Mouse (Mus musculus): ENCODE data around the gene Nmrk2. TPM values are rescaled to one million over a fixed set of nuclear protein-coding genes. Genes with fewer than 3 reads are reported as not detected.
"Not testable (repeated sequence)": the region's sequence is repeated elsewhere in the genome, so short reads cannot be mapped to it uniquely, and the experiment has no call there.

Nmrk2 gene
- polyA plus RNA-seq, 1 experiment from 2014 or later, result 0.30 TPM

DNA sequence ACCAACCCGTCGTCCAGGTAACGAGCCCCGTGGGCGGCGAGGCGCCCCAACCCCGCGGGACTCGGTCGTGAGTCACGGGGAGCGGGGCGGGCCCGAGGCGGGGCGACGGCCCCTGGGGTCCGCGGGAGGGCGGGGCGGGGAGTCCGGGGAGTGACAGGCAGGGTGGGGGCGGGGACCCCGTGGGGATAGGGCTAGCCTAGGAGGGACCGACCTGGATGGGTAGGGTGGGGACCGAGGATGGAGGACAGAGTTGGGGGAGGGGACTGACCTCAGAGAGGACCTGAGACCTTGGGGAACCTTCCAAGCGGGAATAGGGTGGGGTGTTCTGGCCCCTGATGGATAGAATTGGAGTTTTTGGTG is 31.4 kb upstream of the Nmrk2 start:
- Histone ChIP-seq H3K27ac (peak overlapping the region; percentile 38; the same call in 1 of the 2 replicates), H3K9ac (peak overlapping the region; percentile 62), H3K27me3 (peaks cover 38% of the 10 kb centered on the region), H3K4me2 (peak overlapping the region; percentile 75), H3K36me3 (no peaks in the 10 kb centered on the region), H3K4me3 (peak overlapping the region; percentile 66), H3K4me1 (peaks cover 12% of the 10 kb centered on the region), H3K9me3 (no peaks in the 10 kb centered on the region)
- under 1% methylated on average over 17 of the region's 28 CpGs for WGBS
- peak; percentile 64 for ATAC-seq (ENCODE audit: borderline replicate concordance, extremely low read depth, low FRiP score, low TSS enrichment)

DNA sequence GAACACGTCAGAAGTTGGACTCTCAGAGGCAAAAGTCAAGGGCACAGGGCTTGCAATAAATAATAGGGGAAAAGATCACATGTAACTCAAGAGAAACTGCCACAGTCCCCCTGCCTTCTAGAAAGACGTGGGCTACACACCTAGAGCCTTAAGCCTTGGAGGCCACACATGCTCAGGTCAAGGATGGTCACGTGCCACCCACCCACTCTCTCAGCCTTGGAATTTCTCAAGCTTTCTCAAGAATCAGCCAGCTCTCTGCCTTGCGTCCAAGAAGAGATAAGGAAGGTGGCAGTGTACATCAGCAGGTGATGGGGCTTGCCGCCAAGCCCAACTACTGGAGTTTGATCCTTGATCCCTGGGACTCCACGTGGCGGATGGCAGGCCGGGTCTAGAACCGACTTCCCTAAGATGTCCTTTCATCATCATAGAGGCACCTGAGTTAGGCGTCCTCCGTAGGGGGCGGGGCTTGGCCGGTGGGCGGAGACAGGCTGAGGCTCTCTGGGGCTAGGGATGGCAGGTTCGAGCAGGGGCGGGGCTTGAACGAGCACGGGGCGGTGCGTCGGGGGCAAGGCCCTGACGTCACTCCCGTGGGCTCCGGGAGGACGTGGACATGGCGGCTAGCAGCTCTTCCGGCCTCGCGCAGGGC is 30.9 kb upstream of the Nmrk2 start, which contains the start of gene Zfr2:
Gene Zfr2 (plus strand): TSS at position 576 of the 646 bp plus-strand sequence.
- H3K9me3 ChIP-seq, result no peaks in the 10 kb centered on the region
- ATAC-seq (ENCODE audit: borderline replicate concordance, extremely low read depth, low FRiP score, low TSS enrichment), result peak; percentile 79
- H3K9ac ChIP-seq, result peak within 1 kb of the TSS; percentile 62
- H3K36me3 ChIP-seq, result no peaks in the 10 kb centered on the region
- WGBS, result 5% methylated on average over 29 of the region's 29 CpGs
- peaks cover 12% of the 10 kb centered on the region for H3K4me1 ChIP-seq
- H3K4me2 ChIP-seq, result peak within 1 kb of the TSS; percentile 75
- peak within 1 kb of the TSS; percentile 38; the same call in 1 of the 2 replicates for H3K27ac ChIP-seq
- peaks cover 41% of the 10 kb centered on the region for H3K27me3 ChIP-seq
- peak within 1 kb of the TSS; percentile 66 for H3K4me3 ChIP-seq

DNA sequence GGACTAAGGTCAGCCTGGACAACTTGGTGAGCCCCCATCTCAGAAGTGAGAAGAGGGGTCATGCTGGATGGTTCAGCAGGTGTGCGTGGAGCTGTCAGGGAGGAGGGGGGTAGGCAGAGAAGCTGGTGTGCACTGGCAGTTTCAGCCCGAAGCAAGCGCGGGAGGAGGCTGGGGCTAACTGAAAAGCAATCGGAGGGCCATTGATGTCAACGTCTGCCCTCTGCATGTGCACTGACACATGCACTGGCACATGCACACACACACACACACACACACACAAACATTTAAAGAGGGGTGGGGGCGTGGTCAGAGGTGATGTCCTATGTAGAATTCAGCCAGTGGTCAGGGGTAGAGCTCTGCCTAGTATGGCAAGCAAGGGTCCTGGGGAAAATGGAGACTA is 29.6 kb upstream of the Nmrk2 start:
- Histone ChIP-seq H3K27me3 (peaks cover 41% of the 10 kb centered on the region), H3K36me3 (no peaks in the 10 kb centered on the region), H3K9ac (no peak overlapping the region), H3K4me2 (no peak overlapping the region), H3K27ac (no peak overlapping the region), H3K9me3 (no peaks in the 10 kb centered on the region), H3K4me3 (no peak overlapping the region), H3K4me1 (peaks cover 12% of the 10 kb centered on the region)
- no peak for ATAC-seq (ENCODE audit: borderline replicate concordance, extremely low read depth, low FRiP score, low TSS enrichment)
- 49% methylated on average over 7 of the region's 7 CpGs for WGBS

DNA sequence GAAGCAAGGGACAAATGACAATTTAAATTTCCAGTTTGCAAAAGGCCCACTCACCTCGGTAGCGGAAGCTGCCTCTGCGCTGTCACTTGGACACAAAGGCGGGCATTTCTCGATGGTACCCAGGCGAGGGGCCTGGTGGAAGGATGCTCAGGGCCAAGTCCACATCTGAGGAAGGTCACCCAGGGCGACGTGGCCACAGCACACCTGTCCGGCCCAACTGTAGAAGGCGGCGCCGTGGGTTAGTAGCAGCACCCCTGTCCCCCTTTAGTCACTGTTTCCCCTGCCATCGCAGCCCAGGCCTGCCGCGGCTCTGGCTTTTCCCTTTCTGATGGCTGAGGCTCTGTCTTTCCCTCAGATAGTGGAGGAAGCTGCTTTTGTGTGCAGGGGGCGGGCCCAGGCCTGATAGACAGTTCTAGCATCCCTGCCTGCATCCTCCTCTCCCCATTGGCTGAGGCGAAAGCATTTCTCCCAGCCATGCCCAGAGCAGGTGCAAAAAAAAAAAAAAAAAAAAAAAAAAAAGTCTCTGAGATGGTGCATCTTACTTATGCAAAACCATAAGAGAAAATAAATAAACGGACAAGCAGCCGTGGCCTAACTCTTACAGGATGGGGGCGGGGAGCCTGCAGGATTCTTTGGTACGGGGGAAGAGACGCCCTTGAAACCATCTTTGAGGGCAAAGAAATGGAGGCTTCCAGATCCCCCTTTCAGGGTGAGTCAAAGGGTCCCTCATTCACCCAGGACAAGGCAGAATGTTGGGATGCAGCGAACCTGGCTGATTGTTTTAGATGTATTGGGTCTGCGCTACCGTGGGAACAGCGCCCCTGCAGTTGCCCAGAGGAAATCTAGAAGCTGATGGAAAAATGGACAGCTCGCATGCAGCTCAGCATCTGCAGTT is 28.8 kb upstream of the Nmrk2 start, which contains the start of gene Atcay:
Gene Atcay (minus strand): TSS at position 396 of the 895 bp plus-strand sequence.
- Histone ChIP-seq H3K36me3 (no peaks in the 10 kb centered on the region), H3K9ac (no peak within 1 kb of the TSS), H3K27me3 (peaks cover 41% of the 10 kb centered on the region), H3K4me3 (no peak within 1 kb of the TSS), H3K4me2 (no peak within 1 kb of the TSS), H3K9me3 (no peaks in the 10 kb centered on the region), H3K4me1 (peaks cover 12% of the 10 kb centered on the region), H3K27ac (no peak within 1 kb of the TSS)
- 10% methylated on average over 27 of the region's 27 CpGs for WGBS
- ATAC-seq (ENCODE audit: borderline replicate concordance, extremely low read depth, low FRiP score, low TSS enrichment), result no peak

DNA sequence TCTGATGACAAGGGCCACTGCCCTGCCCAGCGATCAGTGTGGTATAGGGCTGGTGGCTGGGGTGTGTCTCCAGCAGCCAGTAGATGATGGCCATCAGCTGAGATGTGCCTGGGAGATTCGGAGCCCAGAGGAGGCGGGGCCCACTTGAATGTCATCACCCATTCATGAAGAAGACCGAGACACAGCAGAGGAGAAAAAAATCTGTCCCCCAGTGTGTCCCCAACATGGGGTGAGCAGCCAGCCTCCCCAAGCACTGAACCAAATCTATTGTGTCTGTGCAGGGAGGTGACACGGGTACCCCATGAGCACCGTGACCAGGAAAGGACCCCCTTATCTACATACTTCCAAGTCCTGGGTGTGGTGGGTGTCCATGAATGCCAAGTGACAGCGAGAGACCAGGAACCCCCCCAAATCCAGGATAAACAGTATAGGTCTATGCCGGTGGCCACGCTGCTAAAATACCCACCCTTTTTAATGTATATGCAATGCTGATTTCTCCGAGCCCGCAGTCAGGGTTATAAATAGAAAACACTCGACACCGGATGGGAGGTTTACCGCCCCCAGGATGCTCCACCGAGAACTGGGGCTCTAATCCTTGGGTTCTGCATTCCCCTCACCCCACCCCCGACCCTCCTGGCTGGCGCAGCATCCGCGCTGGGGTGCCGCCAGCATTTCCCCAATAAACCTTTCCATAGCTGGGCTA is 28.0 kb upstream of the Nmrk2 start:
- Histone ChIP-seq H3K36me3 (no peaks in the 10 kb centered on the region), H3K27me3 (peaks cover 41% of the 10 kb centered on the region), H3K9ac (no peak overlapping the region), H3K4me3 (no peak overlapping the region), H3K4me1 (peaks cover 12% of the 10 kb centered on the region), H3K9me3 (no peaks in the 10 kb centered on the region), H3K27ac (no peak overlapping the region), H3K4me2 (no peak overlapping the region)
- ATAC-seq (ENCODE audit: borderline replicate concordance, extremely low read depth, low FRiP score, low TSS enrichment), result no peak
- 13% methylated on average over 20 of the region's 20 CpGs for WGBS

DNA sequence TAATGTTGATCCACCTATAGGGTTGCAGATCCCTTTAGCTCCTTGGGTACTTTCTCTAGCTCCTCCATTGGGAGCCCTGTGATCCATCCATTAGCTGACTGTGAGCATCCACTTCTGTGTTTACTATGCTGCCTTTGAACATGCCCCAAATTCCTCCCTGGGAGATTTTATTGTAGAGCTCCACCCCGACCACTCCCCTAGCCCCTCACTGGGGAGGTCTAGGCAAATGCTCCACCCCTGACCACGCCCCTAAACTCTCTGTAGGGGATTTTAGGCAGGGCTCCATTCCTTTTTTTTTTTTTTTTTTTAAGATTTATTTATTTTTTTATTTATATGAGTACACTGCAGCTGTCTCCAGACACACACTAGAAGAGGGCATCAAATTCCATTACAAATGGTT is 21.9 kb upstream of the Nmrk2 start:
- ATAC-seq (ENCODE audit: borderline replicate concordance, extremely low read depth, low FRiP score, low TSS enrichment); H3K4me3 ChIP-seq; H3K9me3 ChIP-seq; H3K27ac ChIP-seq; H3K4me1 ChIP-seq; H3K4me2 ChIP-seq; H3K9ac ChIP-seq; H3K36me3 ChIP-seq: not testable (repeated sequence)
- peaks cover 17% of the 10 kb centered on the region; the same call in 1 of the 2 replicates for H3K27me3 ChIP-seq
- WGBS, result 31% methylated on average over 2 of the region's 2 CpGs

DNA sequence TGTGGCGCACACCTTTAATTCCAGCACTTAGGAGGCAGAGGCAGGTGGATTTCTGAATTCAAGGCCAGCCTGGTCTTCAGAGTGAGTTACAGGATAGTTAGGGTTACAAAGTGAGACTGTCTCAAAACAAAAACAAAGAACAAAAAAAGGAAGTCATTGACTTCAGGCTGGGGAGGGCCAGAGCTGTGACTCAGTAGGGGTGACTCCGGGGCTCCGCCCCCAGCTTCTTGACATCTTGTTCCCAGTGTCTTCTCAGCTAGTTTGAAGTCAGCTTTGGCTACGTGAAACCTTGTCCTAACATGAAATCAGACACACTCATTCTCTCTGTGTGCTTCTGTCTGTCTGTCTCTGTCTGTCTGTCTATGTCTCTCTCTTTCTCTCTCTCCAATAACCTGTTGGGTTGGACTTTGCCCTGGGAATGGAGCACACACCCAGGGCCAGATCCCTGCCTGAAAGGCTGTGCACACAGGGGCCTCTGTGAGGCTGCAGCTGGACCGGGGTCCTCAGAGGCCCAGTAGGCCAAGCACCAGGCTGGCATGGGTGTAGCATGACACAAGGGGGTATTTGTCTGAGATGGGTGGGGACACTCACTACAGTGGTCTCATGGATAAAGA is 19.7 kb upstream of the Nmrk2 start:
- Histone ChIP-seq H3K9ac (no peak overlapping the region), H3K4me1 (no peaks in the 10 kb centered on the region), H3K4me2 (no peak overlapping the region), H3K9me3 (no peaks in the 10 kb centered on the region), H3K27ac (no peak overlapping the region), H3K36me3 (no peaks in the 10 kb centered on the region), H3K27me3 (peaks cover 13% of the 10 kb centered on the region; the same call in 1 of the 2 replicates), H3K4me3 (no peak overlapping the region)
- no peak for ATAC-seq (ENCODE audit: borderline replicate concordance, extremely low read depth, low FRiP score, low TSS enrichment)
- 82% methylated on average over 5 of the region's 5 CpGs for WGBS

DNA sequence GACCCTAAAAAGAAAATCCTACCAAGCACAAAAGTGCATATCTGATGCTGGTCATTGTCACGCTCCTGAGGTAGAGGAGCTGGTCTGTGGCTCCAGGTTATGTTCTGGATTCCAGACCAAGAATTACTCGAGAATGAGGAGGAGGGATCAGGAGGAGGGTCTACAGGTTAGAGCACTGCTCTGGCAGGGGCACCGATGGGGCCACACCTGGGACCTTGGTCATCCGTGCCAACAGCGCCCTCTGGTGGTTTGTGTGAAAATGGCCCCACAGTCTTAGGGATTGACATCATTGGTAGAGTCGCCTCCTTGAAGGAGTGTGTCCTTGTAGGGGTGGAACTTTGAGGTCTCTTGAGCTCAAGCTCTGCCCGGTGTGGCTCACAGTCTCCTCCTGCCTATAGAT is 16.1 kb upstream of the Nmrk2 start:
- Histone ChIP-seq H3K4me3 (no peak overlapping the region), H3K27me3 (peaks cover 13% of the 10 kb centered on the region; the same call in 1 of the 2 replicates), H3K4me2 (no peak overlapping the region), H3K9ac (no peak overlapping the region), H3K36me3 (no peaks in the 10 kb centered on the region), H3K9me3 (no peaks in the 10 kb centered on the region), H3K4me1 (no peaks in the 10 kb centered on the region), H3K27ac (no peak overlapping the region)
- 23% methylated on average over 7 of the region's 7 CpGs for WGBS
- ATAC-seq (ENCODE audit: borderline replicate concordance, extremely low read depth, low FRiP score, low TSS enrichment), result peak; percentile 49; the same call in 1 of the 2 replicates

DNA sequence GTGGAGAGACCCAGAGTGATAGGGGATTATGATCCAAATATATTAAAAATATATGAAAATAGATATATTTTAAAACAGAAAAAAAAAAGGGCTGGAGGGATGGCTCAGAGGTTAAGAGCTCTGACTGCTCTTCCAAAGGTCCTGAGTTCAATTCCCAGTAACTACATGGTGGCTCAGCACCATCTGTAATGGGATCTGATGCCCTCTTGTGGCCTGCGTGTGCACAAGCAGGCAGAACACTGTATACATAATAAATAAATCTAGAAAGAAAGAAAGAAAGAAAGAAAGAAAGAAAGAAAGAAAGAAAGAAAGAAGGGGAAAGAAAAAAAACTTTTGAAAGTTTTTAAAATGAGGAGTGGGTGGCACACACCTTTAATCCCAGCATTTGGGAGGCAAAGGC is 15.4 kb upstream of the Nmrk2 start:
- not testable (repeated sequence) for H3K9me3 ChIP-seq; H3K27ac ChIP-seq; H3K4me3 ChIP-seq; H3K4me1 ChIP-seq; H3K4me2 ChIP-seq; ATAC-seq (ENCODE audit: borderline replicate concordance, extremely low read depth, low FRiP score, low TSS enrichment); H3K36me3 ChIP-seq; H3K9ac ChIP-seq
- WGBS, result 17% methylated on average over 1 of the region's 1 CpGs
- peaks cover 13% of the 10 kb centered on the region; the same call in 1 of the 2 replicates for H3K27me3 ChIP-seq

DNA sequence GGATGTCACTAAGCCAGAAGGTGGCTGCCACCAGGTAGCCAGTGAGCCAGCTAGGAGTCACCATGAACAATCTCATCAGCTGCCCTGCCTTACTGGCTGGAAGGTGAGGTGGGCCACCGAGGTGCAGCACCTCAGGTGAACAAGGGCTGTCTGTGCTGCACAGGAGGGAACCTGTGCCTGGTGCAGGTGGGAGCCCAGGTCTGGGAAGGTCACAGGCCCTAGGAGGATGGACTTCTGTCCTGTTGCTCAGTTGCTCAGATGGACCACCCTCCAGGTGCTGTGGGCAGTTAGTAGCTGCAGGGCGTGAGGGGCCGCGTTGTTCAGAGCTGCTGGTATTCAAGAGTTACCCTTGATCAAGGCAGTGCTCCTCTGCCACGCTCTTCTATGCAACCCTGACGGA is 15.0 kb upstream of the Nmrk2 start:
- no peak overlapping the region for H3K4me3 ChIP-seq
- no peaks in the 10 kb centered on the region for H3K36me3 ChIP-seq
- 77% methylated on average over 6 of the region's 6 CpGs for WGBS
- ATAC-seq (ENCODE audit: borderline replicate concordance, extremely low read depth, low FRiP score, low TSS enrichment), result no peak
- H3K27ac ChIP-seq, result no peak overlapping the region
- H3K9ac ChIP-seq, result no peak overlapping the region
- no peaks in the 10 kb centered on the region for H3K9me3 ChIP-seq
- H3K4me2 ChIP-seq, result no peak overlapping the region
- no peaks in the 10 kb centered on the region for H3K4me1 ChIP-seq
- H3K27me3 ChIP-seq, result peaks cover 13% of the 10 kb centered on the region; the same call in 1 of the 2 replicates

DNA sequence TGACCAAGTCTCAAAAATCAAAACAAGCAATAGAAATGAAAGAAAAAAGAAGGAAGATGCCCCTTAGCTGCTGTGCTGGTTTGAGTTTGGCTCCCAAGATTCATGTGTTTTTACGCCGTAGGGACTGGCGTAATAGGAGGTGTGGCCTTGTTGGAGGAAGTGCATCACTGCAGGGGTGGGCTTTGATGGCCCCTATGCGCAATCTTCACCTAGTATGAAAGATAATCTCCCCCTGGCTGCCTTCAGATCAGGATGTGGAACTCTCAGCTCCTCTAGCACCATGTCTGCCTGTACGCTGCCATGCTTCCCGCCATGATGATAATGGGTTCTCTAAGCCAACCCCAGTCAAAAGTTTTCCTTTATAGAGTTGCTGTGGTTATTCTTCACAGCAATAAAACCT is 14.4 kb upstream of the Nmrk2 start:
- 91% methylated on average over 6 of the region's 6 CpGs for WGBS
- Histone ChIP-seq H3K27me3 (peaks cover 13% of the 10 kb centered on the region; the same call in 1 of the 2 replicates), H3K36me3 (no peaks in the 10 kb centered on the region), H3K9me3 (no peaks in the 10 kb centered on the region), H3K4me3 (no peak overlapping the region), H3K27ac (no peak overlapping the region), H3K4me1 (no peaks in the 10 kb centered on the region), H3K4me2 (no peak overlapping the region), H3K9ac (no peak overlapping the region)
- ATAC-seq (ENCODE audit: borderline replicate concordance, extremely low read depth, low FRiP score, low TSS enrichment), result no peak
